In genomic region chr5:30944956-30945781, GRCm38 (mm10) we compare ENCODE assay signal across 8 mouse cellular contexts. TPM values are rescaled to one million over a fixed set of nuclear protein-coding genes. Genes with fewer than 3 reads are reported as not detected.
DNase-seq lines count a peak whose midpoint lies in the region; ATAC-seq and TF ChIP-seq lines count a peak whose summit lies in the region.

TSS of gene Cgref1 (minus strand) at chr5:30945591.

- H3K36me3 ChIP-seq in hindbrain, postnatal 0 days (ENCODE audit: insufficient read depth, low read length): no peaks in the 10 kb centered on the region

- H3K9me3 ChIP-seq in hindbrain, postnatal 0 days (ENCODE audit: low read length): no peaks in the 10 kb centered on the region

- DNase-seq in T-cell, adult 2 months (ENCODE audit: low spot score): peak; percentile 16
- DNase-seq in cerebellum, adult 2 months: peak; percentile 79 to 82
- DNase-seq in frontal cortex, adult 2 months (ENCODE audit: extremely low spot score in 1 of 2, low spot score in 1 of 2): peak; percentile 82 to 85
- peak; percentile 80 for DNase-seq in hindbrain, postnatal 0 days (ENCODE audit: low spot score)
- peak; percentile 75 to 80 for DNase-seq in left cerebral cortex, adult 18-20 months (ENCODE audit: low spot score in 2 of 2)
- DNase-seq in lung, postnatal 14 days: peak; percentile 56
- peak; percentile 76 for DNase-seq in right cerebral cortex, postnatal 14 days
- DNase-seq in spleen, postnatal 36 days (ENCODE audit: low spot score in 2 of 2): no peak

- H3K4me2 ChIP-seq in hindbrain, postnatal 0 days (ENCODE audit: low read depth, low read length): peak within 1 kb of the TSS; percentile 79

- no peak within 1 kb of the TSS for H3K27ac ChIP-seq in cerebellum, adult 2 months (ENCODE audit: insufficient read depth, low read length)
- peak within 1 kb of the TSS; percentile 73 for H3K27ac ChIP-seq in hindbrain, postnatal 0 days

- 6% methylated on average over 44 of the region's 44 CpGs for WGBS in cerebellum, adult 2 months
- WGBS in hindbrain, postnatal 0 days: 4% methylated on average over 44 of the region's 44 CpGs

- H3K4me1 ChIP-seq in cerebellum, adult 2 months (ENCODE audit: control insufficient read depth, insufficient read depth, low read length): peaks cover 3% of the 10 kb centered on the region; the same call in 1 of the 2 replicates
- 0 out of 2 replicates have a peak, but pooled peaks cover 2% of the 10 kb centered on the region for H3K4me1 ChIP-seq in hindbrain, postnatal 0 days (ENCODE audit: insufficient read depth, low read length)

- H3K4me3 ChIP-seq in cerebellum, adult 2 months (replicated peaks; ENCODE audit: insufficient read depth, low read depth, low read length): peak within 1 kb of the TSS; percentile 55
- peak within 1 kb of the TSS; percentile 56 for H3K4me3 ChIP-seq in hindbrain, postnatal 0 days (ENCODE audit: low read length)

- ATAC-seq in hindbrain, postnatal 0 days: peak; percentile 70

- no peak for TF ChIP-seq POLR2A in cerebellum, adult 2 months (IDR thresholded peaks at IDR 0.05; ENCODE audit: borderline replicate concordance, insufficient read depth, low read length)

- peak; percentile 9; the same call in 1 of the 2 replicates for TF ChIP-seq CTCF in cerebellum, adult 2 months (IDR thresholded peaks at IDR 0.05; ENCODE audit: borderline replicate concordance, insufficient read depth, low read depth, low read length)
- TF ChIP-seq CTCF in hindbrain, postnatal 0 days (IDR thresholded peaks at IDR 0.05; ENCODE audit: low read depth): peak; percentile 54

- peak within 1 kb of the TSS; percentile 73 for H3K9ac ChIP-seq in hindbrain, postnatal 0 days (replicated peaks; ENCODE audit: low read length)

- no peaks in the 10 kb centered on the region for H3K27me3 ChIP-seq in cerebellum, adult 2 months (ENCODE audit: control insufficient read depth, insufficient read depth, low read length)
- H3K27me3 ChIP-seq in hindbrain, postnatal 0 days (ENCODE audit: insufficient read depth, low read length): no peaks in the 10 kb centered on the region

RNA-seq across cellular contexts. Expression of gene Cgref1, which starts in this region (rescaled TPM):
- 16.7 and 18.5 TPM in 2 replicates for polyA plus RNA-seq in cerebellum, adult 2 months (2012; rRNA removed)
- polyA plus RNA-seq in frontal cortex, adult 2 months (2012; rRNA removed): 25.6 and 39.1 TPM in 2 replicates
- total RNA-seq in hindbrain, postnatal 0 days (2014; rRNA removed): 114 and 153 TPM in 2 replicates
- polyA plus RNA-seq in hindbrain, postnatal 0 days (2015; fragmentation: Nextera tagmentation; extraction: Ambion mirVana): 77.4 and 88.0 TPM in 2 replicates
- 10 to 100 TPM; 26.1 to 28.6 TPM for total RNA-seq in left cerebral cortex, adult 18-20 months (2021)

Comparison
In these comparisons a context has a peak if more than half of its experiments do, and no peak if none do; other contexts are left out.
1. DNase-seq: peak in T-cell, adult 2 months (single experiment), cerebellum, adult 2 months (2 of 2), frontal cortex, adult 2 months (2 of 2), hindbrain, postnatal 0 days (single experiment), left cerebral cortex, adult 18-20 months (2 of 2), lung, postnatal 14 days (single experiment) and right cerebral cortex, postnatal 14 days (single experiment); none in spleen, postnatal 36 days (0 of 2).